Mouse (Mus musculus): ENCODE measurements around the gene Rtn1. TPM values are rescaled to one million over a fixed set of nuclear protein-coding genes. Genes with fewer than 3 reads are reported as not detected.

Rtn1 gene
- polyA plus RNA-seq, 1 experiment, result not detected

DNA sequence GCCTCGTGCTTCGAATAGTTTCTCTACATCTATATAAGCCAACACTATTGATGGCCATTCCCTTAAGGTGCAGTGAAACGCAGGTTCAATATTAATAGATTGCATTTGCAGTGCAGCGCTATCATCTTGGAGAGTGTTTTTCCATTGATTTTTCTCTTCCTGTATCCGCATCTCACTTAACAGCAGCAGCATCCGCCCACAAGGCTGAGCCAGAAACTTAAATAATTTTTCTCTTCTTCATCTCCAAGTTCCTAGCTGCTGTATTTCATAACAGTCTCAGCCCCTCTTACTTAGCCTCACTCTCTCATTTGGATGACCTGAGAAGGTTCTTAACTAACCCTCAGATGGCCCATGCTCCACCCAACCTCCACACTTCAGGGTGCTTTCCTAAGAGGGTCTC lies 20.7 kb downstream of the Rtn1 start:
- Histone ChIP-seq H3K4me2 (ENCODE audit: low read depth) (no peak overlapping the region), H3K4me3 (no peak overlapping the region), H3K36me3 (ENCODE audit: control insufficient read depth, insufficient read depth) (no peaks in the 10 kb centered on the region), H3ac (ENCODE audit: control insufficient read depth, insufficient read length) (no peak overlapping the region), H3K27me3 (ENCODE audit: control insufficient read depth, insufficient read depth, insufficient read length) (peaks cover 22% of the 10 kb centered on the region), H3K79me2 (ENCODE audit: control insufficient read depth, insufficient read depth) (no peaks in the 10 kb centered on the region)
- TF ChIP-seq MYOD1 (IDR thresholded peaks at IDR 0.05; ENCODE audit: control insufficient read depth in 1 of 3, insufficient read length in 2 of 3, low read depth in 2 of 3), result no peak
- no peak for TF ChIP-seq POLR2A (IDR thresholded peaks at IDR 0.05; ENCODE audit: insufficient read length, low read depth)
- no peak for TF ChIP-seq POLR2AphosphoS2 (IDR thresholded peaks at IDR 0.05; ENCODE audit: insufficient read length, low read depth)
- TF ChIP-seq TCF3 (IDR thresholded peaks at IDR 0.05; ENCODE audit: insufficient read length, low read depth), result no peak
- no peak for TF ChIP-seq MAX (IDR thresholded peaks at IDR 0.05; ENCODE audit: low read depth)
- no peak for TF ChIP-seq TCF12 (IDR thresholded peaks at IDR 0.05; ENCODE audit: insufficient read depth, poor library complexity, severe bottlenecking)
- no peak for TF ChIP-seq USF1 (IDR thresholded peaks at IDR 0.05; ENCODE audit: low read depth)
- no peak for TF ChIP-seq SRF (IDR thresholded peaks at IDR 0.05; ENCODE audit: control insufficient read depth, insufficient read length, low read depth)
- no peak for TF ChIP-seq MYOG (IDR thresholded peaks at IDR 0.05; ENCODE audit: control insufficient read depth in 1 of 3, insufficient read depth in 1 of 3, insufficient read length in 2 of 3, low read depth in 2 of 3)
- TF ChIP-seq CEBPB (IDR thresholded peaks at IDR 0.05; ENCODE audit: insufficient read depth, poor library complexity, severe bottlenecking), result no peak
- no peak for TF ChIP-seq E2F4 (IDR thresholded peaks at IDR 0.05; ENCODE audit: insufficient read depth)
- no peak for TF ChIP-seq REST (IDR thresholded peaks at IDR 0.05; ENCODE audit: insufficient read depth, insufficient read length)

DNA sequence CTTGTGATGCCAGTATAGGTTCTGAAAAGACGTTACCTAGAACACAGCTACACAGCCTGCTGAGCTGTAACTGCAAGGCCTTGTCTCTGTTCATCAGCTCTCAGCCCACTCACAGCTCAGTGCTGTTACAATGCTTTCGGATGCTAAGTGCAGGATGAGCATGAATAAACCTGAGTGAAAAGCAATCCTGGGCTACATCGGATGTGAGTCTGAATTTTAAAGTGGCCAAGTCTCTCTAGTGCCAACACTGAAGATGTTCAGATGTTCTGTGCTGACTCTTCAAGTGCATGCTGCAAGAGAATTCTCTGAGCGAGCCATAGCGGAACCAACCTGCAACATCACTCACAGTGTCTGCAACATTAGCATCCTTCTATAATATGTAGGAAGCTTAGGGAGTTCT lies 32.5 kb downstream of the Rtn1 start:
- H3K4me3 ChIP-seq, result no peak overlapping the region
- TF ChIP-seq REST (IDR thresholded peaks at IDR 0.05; ENCODE audit: insufficient read depth, insufficient read length) (no peak), MYOG (IDR thresholded peaks at IDR 0.05; ENCODE audit: control insufficient read depth in 1 of 3, insufficient read depth in 1 of 3, insufficient read length in 2 of 3, low read depth in 2 of 3) (no peak), USF1 (IDR thresholded peaks at IDR 0.05; ENCODE audit: low read depth) (no peak), POLR2AphosphoS2 (IDR thresholded peaks at IDR 0.05; ENCODE audit: insufficient read length, low read depth) (no peak), TCF12 (IDR thresholded peaks at IDR 0.05; ENCODE audit: insufficient read depth, poor library complexity, severe bottlenecking) (no peak), E2F4 (IDR thresholded peaks at IDR 0.05; ENCODE audit: insufficient read depth) (no peak), POLR2A (IDR thresholded peaks at IDR 0.05; ENCODE audit: insufficient read length, low read depth) (no peak), CEBPB (IDR thresholded peaks at IDR 0.05; ENCODE audit: insufficient read depth, poor library complexity, severe bottlenecking) (no peak), TCF3 (IDR thresholded peaks at IDR 0.05; ENCODE audit: insufficient read length, low read depth) (no peak), MYOD1 (IDR thresholded peaks at IDR 0.05; ENCODE audit: control insufficient read depth in 1 of 3, insufficient read length in 2 of 3, low read depth in 2 of 3) (no peak), MAX (IDR thresholded peaks at IDR 0.05; ENCODE audit: low read depth) (no peak), SRF (IDR thresholded peaks at IDR 0.05; ENCODE audit: control insufficient read depth, insufficient read length, low read depth) (no peak)
- H3ac ChIP-seq (ENCODE audit: control insufficient read depth, insufficient read length), result no peak overlapping the region
- no peak overlapping the region for H3K4me2 ChIP-seq (ENCODE audit: low read depth)
- no peaks in the 10 kb centered on the region for H3K79me2 ChIP-seq (ENCODE audit: control insufficient read depth, insufficient read depth)
- H3K36me3 ChIP-seq (ENCODE audit: control insufficient read depth, insufficient read depth), result no peaks in the 10 kb centered on the region
- H3K27me3 ChIP-seq (ENCODE audit: control insufficient read depth, insufficient read depth, insufficient read length), result peaks cover 9% of the 10 kb centered on the region

DNA sequence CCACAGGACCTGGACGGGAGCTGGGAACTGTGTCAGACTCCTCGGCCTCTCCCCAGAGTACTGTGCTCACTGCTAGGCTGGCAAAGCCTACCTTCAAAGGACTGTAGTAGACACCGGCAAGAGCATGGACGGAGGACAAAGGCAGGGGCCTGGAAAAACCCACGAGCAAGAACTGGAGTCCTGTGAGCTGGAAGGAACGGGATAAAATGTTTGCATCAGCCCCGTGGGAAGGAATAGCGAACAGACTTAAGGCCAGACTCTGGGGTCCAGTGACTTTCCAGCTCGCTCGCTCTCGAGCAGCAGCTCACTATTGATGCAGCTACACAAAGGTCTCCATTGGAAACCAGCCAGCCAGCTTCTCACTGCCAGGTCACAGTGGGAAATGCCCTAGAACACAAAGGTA lies 34.0 kb downstream of the Rtn1 start:
- TF ChIP-seq MYOG (IDR thresholded peaks at IDR 0.05; ENCODE audit: control insufficient read depth in 1 of 3, insufficient read depth in 1 of 3, insufficient read length in 2 of 3, low read depth in 2 of 3), result no peak
- TF ChIP-seq CEBPB (IDR thresholded peaks at IDR 0.05; ENCODE audit: insufficient read depth, poor library complexity, severe bottlenecking), result no peak
- no peak for TF ChIP-seq MYOD1 (IDR thresholded peaks at IDR 0.05; ENCODE audit: control insufficient read depth in 1 of 3, insufficient read length in 2 of 3, low read depth in 2 of 3)
- no peak for TF ChIP-seq MAX (IDR thresholded peaks at IDR 0.05; ENCODE audit: low read depth)
- no peak for TF ChIP-seq POLR2A (IDR thresholded peaks at IDR 0.05; ENCODE audit: insufficient read length, low read depth)
- TF ChIP-seq REST (IDR thresholded peaks at IDR 0.05; ENCODE audit: insufficient read depth, insufficient read length), result no peak
- TF ChIP-seq POLR2AphosphoS2 (IDR thresholded peaks at IDR 0.05; ENCODE audit: insufficient read length, low read depth), result no peak
- TF ChIP-seq TCF12 (IDR thresholded peaks at IDR 0.05; ENCODE audit: insufficient read depth, poor library complexity, severe bottlenecking), result no peak
- H3K27me3 ChIP-seq (ENCODE audit: control insufficient read depth, insufficient read depth, insufficient read length), result peaks cover 9% of the 10 kb centered on the region
- no peak overlapping the region for H3K4me3 ChIP-seq
- H3K36me3 ChIP-seq (ENCODE audit: control insufficient read depth, insufficient read depth), result no peaks in the 10 kb centered on the region
- H3ac ChIP-seq (ENCODE audit: control insufficient read depth, insufficient read length), result no peak overlapping the region
- H3K4me2 ChIP-seq (ENCODE audit: low read depth), result no peak overlapping the region
- H3K79me2 ChIP-seq (ENCODE audit: control insufficient read depth, insufficient read depth), result no peaks in the 10 kb centered on the region

DNA sequence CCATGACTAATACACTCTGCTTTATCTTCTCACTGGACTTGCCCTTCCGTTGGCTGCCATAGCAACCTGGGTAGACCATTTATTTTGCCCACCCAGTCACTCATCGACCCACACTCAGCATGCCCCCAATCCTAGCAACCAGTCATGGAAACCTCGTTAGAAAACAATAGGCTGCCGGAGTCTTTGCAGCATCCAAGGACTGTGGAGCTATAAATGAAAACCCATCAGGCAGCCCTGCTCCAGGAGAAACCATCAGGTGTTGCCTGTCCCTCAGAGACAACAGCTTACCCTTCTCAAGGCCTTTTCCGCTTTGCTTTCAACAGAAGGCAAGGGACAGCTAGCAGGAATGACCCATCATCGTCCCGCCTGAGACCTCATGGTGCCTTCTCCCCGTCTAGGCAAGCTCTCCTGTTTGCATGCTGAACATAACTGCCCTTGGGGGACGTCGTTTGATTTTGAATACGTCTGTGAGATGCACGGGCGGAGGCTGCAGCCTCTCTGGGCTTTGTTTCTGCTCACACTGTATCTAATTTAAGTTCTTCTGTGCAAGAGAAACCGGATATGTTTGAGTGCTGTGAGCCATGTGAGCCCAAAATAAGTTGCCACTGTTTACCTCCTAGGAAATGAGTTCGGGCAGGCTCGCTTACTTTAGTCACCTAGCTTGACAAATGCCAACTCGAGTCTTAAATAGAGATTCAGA lies 34.8 kb downstream of the Rtn1 start:
- no peak overlapping the region for H3K4me3 ChIP-seq
- no peaks in the 10 kb centered on the region for H3K36me3 ChIP-seq (ENCODE audit: control insufficient read depth, insufficient read depth)
- H3K4me2 ChIP-seq (ENCODE audit: low read depth), result no peak overlapping the region
- no peak for TF ChIP-seq SRF (IDR thresholded peaks at IDR 0.05; ENCODE audit: control insufficient read depth, insufficient read length, low read depth)
- no peak for TF ChIP-seq E2F4 (IDR thresholded peaks at IDR 0.05; ENCODE audit: insufficient read depth)
- no peak for TF ChIP-seq REST (IDR thresholded peaks at IDR 0.05; ENCODE audit: insufficient read depth, insufficient read length)
- TF ChIP-seq TCF3 (IDR thresholded peaks at IDR 0.05; ENCODE audit: insufficient read length, low read depth), result no peak
- no peak for TF ChIP-seq CEBPB (IDR thresholded peaks at IDR 0.05; ENCODE audit: insufficient read depth, poor library complexity, severe bottlenecking)
- no peak for TF ChIP-seq USF1 (IDR thresholded peaks at IDR 0.05; ENCODE audit: low read depth)
- no peak for TF ChIP-seq POLR2A (IDR thresholded peaks at IDR 0.05; ENCODE audit: insufficient read length, low read depth)
- TF ChIP-seq MYOG (IDR thresholded peaks at IDR 0.05; ENCODE audit: control insufficient read depth in 1 of 3, insufficient read depth in 1 of 3, insufficient read length in 2 of 3, low read depth in 2 of 3), result no peak
- no peak for TF ChIP-seq TCF12 (IDR thresholded peaks at IDR 0.05; ENCODE audit: insufficient read depth, poor library complexity, severe bottlenecking)
- no peak for TF ChIP-seq MAX (IDR thresholded peaks at IDR 0.05; ENCODE audit: low read depth)
- TF ChIP-seq MYOD1 (IDR thresholded peaks at IDR 0.05; ENCODE audit: control insufficient read depth in 1 of 3, insufficient read length in 2 of 3, low read depth in 2 of 3), result no peak
- no peak for TF ChIP-seq POLR2AphosphoS2 (IDR thresholded peaks at IDR 0.05; ENCODE audit: insufficient read length, low read depth)
- peaks cover 9% of the 10 kb centered on the region for H3K27me3 ChIP-seq (ENCODE audit: control insufficient read depth, insufficient read depth, insufficient read length)
- H3K79me2 ChIP-seq (ENCODE audit: control insufficient read depth, insufficient read depth), result no peaks in the 10 kb centered on the region
- H3ac ChIP-seq (ENCODE audit: control insufficient read depth, insufficient read length), result no peak overlapping the region

Data from myocyte (in vitro differentiated cells).